Mouse (Mus musculus): ENCODE data around the gene Ckmt1.
A peak's percentile ranks its signal among the peaks of the same experiment; 100 is the strongest.
"Not testable (repeated sequence)": the region's sequence is repeated elsewhere in the genome, so short reads cannot be mapped to it uniquely, and the experiment has no call there.

Ckmt1 gene

DNA sequence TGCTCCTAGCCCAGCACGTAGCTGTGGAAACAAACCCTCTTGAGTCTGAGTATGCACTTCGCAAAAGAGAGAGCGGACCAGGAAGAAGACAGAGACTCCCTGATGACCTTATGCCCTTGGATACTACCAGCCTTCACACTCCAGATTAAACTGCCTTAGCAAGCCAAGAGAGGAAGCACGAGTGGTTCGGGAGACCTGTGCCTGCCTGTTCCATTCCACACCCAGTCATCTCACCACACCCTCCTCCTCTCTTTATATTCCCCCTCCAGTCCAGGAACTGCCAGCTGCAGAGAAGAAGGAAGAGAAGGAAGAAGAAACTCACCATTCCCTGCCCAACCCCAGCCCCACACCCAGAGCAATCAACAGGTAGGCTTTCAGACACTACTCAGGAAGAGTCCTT is at the start of gene Ckmt1:
TSS of gene Ckmt1 (plus strand) at position 221 of the 400 bp plus-strand sequence.
- DNase-seq (ENCODE audit: low read depth, low spot score): no peak

DNA sequence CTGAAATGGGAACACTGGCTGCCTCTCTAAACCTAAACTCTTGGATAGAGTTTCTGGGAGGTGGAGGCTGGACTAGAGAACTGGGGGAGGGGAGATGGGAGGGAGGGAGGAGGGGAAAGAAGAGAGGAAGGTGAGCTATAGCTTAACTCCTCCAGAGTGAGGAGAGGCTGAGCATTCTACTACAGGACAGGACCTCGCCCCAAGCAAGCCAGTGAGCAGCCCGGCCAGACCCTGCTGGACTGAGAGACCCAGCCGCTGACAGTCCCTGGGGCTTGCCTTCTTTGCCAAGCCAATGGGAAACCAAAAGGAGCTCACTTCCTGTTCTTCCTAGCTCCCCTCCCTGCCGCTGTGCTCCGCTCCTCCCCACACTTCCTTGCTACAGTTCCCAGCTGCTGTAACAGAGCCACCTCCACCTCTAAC is 48.5 kb upstream of the Ckmt1 start:
- DNase-seq (ENCODE audit: low read depth, low spot score): peak; percentile 68

DNA sequence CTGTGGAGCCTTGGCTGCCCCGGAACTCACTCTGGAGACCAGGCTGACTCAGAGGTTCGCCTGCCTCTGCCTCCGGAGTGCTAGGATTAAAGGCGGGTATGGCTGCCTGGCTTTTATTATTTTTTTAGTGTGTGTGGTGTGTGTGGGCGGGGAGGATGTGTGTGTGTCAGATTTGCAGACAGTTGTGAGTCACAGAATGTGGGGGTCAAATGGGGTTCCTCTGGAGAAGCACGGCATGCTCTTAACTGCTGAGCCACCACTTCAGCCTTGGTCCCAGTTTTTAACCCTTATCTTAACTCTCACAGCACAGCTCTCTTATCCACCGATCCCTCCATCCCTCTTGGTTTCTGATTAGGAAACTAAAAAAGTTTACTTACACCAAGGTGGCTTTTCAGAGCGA is 41.2 kb upstream of the Ckmt1 start:
- peak; percentile 66 for DNase-seq (ENCODE audit: low read depth, low spot score)

DNA sequence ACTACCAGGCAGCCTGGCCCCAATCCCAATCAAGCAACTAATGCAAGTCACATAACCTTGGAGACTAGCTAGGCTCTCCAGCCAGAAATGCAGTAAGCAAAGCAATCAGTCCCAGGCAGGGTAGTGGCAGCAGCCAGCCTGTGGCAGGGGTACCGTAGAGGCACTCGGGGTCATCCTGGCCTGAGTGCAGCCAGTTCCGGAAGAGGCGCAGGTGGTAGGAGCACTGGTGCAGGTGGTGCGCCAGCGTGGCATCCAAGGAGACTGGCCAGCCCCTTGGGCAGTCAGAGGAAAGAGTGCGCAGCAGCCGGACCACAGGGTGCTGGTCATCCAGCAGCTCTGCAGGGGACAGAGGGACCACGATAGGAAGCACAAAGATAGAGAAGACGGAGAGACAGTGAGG is 34.5 kb upstream of the Ckmt1 start:
- DNase-seq (ENCODE audit: low read depth, low spot score): peak; percentile 93

DNA sequence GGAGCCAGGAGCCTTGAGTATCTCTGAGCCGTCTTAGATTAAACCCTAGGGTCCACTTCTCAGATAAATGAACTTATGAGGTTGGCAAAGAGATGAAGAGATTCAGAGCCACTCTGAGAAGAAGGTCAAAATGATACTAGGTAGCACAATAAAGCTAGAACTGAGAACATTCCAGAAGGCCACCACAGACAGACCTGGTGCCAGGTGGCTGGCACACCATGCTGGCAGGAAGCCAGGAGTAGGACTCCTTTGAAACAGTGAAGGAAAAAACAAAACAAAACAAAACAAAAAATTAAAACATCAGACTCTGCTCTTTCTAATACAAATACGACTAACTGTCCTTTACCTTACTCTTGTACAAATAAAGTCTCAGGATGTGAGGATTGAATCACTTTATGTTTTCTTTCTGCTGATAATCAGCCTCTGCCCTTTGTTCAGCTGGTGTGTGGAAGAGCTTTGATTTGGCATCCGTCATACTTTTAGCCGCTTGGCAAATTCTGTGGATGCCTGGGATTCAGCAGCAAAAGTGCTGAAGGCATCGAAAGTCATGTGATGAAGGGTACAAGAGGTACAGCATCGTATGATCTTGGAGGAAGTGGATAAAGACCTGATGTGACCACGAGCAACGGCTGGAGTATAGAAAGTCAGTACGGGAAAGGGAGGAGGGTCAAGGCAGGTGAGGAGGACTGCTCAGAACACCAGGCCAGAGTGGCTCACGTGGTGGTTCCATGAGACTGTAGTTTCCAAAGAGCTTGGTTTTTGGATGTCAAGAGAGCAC is 33.6 kb upstream of the Ckmt1 start:
- DNase-seq (ENCODE audit: low read depth, low spot score): peak; percentile 89

DNA sequence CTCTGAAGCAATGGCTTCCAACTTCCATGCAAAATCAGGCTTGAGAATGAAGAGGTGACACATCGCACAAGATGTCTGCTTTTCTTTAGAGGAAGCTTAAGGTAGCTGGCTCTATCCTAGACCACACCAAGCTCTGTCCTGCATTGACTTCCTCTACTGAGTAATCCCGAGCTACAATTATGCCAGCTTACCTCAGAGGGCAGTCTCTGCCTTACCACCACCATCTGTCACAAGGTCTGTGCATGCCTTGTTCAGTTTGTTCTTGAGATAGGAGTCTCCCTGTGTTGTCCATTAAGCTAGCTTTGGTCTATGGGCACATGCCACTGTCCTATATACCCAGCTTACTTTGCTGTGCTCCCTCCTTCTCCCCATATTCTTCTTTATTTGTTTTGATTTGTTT is 28.0 kb upstream of the Ckmt1 start:
- peak; percentile 95 for DNase-seq (ENCODE audit: low read depth, low spot score)

DNA sequence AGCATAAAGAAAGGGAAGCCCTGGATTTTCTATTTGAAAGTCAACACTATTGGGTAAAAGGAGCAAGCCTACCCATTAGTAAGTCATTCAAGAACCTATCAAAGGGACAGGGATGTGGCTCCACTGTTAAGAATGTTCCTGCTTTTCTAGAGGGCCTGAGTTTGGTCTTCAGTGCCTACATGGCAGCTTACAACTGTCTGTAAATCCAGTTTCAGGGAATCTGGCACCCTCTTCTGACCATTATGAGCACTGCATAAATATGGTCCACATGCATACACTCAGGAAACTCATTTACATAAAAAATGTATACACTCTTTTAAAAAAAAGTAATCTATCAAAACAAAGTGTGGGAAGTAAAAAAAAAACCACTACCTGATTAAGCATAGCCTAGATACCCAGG is 18.5 kb upstream of the Ckmt1 start:
- no peak for DNase-seq (ENCODE audit: low read depth, low spot score)

DNA sequence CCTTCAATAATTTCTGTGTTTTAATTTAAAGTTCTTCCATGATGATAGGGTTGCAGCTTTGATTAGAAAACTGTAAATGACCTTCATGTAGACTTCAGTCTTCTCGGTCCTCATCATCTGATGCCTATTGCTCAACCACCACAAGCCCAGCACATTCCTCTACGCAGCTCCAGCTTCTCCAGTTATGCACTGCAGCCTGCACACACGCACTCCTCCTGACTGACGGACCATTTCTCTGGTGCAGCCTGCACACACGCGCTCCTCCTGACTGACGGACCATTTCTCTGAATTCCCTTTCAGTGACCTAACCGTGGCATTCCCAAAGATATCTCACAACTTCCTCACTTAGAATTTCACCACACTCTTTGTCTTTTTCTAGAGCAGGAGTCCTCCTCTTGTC is 4.4 kb upstream of the Ckmt1 start:
- DNase-seq (ENCODE audit: low read depth, low spot score): no peak

DNA sequence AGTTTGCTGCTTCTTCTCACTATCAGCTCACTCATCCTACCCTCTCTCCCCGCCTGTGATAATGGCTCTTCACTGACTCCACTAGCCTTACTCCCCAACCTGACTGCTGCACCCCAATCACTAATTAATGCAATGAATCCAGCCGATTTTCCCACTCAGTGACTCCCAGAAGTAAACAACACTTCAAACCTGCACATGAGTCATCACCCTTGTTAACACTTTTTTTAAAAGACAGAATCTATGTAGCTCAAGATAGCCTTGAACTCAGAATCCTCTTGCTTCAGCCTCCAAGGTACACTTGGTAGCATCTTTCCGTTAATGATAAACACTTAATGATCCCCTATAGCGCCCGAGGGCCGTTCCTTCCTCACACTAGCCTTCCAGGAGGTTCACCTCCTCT is 3.1 kb upstream of the Ckmt1 start:
- peak; percentile 54 for DNase-seq (ENCODE audit: low read depth, low spot score)

DNA sequence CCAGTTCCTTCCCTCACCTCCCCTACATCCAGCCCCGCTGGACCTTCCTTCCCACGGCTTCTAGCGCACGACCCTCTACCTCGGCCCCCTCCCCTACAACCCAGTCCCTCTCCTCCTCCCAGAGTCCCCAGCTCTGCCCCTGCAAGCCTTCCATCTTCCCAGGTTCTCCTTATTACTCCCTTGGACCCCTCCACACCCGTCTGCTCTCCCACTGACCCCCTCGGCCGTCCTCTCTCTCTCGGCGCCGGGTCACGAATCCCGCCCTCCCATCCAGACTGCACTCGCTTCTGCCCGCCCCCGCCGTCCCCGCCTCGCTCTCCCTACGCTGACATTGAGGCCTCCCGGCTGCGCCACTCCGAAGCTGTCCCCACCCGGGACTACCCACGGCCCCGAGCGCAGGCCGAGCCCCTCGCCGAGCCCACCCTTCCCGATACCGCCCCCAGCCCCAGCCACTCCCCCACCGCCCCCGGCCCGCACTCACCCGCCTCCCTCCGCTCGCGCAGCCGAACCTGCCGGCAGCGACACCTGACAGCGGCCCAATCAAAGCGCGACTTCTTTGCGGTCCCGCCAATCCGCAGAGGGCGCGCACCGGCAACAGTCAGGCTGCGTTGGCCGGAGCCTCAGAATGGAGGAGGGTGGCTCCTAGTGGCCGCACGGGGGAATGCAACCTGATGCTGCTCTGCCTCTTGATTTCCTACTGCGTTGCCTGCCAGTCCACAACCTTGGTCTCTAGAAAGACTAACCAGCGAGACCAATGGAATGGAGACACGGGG is 2.5 kb upstream of the Ckmt1 start, which contains the start of gene Ppip5k1:
TSS of gene Ppip5k1 (minus strand) at position 577 of the 773 bp plus-strand sequence.
- peak; percentile 99 for DNase-seq (ENCODE audit: low read depth, low spot score)

DNA sequence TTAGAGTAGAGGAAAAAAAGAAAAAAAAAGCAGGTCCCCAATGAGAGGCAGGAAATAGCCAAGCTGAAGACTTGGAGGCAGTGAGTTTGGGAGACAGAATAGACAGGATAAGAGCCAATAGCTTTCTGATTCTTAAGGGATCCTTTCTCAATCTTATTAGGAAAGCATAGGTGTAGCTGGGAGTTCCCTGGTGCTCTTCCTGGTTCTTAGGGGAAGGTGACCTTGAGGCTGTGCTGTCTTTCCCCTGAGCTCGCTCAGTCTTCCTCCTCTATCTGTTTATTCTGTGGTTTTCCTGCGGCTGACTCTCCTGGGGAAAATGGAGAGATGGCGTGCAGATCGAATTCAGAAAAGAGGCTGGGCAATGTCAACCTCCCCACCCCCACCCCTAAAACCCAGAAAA is 447 bp downstream of the Ckmt1 start:
- DNase-seq (ENCODE audit: low read depth, low spot score): no peak

DNA sequence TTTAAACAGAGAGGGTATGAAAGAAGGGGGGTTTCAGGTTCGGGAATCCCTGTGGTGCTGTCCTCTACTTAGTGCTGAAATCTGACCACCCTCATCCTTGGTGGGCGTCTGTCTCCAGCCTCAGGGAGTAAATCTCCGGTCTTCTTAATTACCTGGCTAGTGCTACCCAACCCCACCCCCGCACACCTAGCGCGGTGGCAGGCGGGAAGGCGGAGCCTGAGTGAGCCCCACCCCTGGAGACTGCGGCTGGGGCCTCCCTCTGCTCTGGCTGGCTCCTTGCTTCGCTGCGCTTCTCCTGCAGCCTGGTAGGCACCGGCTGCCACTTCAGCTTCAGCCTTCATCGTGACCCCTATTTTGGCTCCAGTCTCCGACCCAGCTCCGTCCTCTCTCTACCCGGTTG is 867 bp downstream of the Ckmt1 start:
- peak; percentile 96 for DNase-seq (ENCODE audit: low read depth, low spot score)

DNA sequence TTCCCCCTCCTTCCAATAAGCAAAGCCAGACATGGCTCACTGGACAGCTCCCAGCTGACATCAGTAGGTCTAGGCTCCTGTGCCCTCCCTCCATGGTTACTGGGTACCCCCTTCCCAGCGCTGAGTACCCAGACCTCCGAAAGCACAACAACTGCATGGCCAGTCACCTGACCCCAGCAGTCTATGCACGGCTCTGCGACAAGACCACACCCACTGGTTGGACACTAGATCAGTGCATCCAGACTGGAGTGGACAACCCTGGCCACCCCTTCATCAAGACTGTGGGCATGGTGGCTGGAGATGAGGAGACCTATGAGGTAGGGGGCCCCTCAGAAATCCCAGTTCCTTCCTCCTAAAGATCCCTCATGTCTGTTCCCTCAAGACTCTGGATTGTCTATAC is 1.9 kb downstream of the Ckmt1 start:
- no peak for DNase-seq (ENCODE audit: low read depth, low spot score)

DNA sequence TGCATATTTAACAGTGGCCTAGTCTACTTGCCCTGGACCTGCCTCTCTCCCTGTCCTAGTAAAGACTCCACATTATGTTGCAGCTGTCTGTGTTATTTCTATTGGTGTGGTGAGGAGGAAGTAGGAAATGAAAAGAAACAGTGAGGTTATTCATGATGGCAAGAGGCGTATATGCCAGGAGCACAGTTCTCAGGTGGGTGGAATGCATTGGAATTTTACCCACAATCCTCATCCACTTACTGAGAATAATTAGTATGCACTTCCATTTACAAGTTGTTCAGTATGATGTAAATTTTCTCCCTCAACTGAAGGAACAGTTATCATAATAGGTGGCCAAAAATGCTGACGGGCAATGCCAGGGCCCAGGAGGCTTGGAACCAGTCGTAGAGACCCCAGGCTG is 6.1 kb downstream of the Ckmt1 start:
- DNase-seq (ENCODE audit: low read depth, low spot score): peak; percentile 68

DNA sequence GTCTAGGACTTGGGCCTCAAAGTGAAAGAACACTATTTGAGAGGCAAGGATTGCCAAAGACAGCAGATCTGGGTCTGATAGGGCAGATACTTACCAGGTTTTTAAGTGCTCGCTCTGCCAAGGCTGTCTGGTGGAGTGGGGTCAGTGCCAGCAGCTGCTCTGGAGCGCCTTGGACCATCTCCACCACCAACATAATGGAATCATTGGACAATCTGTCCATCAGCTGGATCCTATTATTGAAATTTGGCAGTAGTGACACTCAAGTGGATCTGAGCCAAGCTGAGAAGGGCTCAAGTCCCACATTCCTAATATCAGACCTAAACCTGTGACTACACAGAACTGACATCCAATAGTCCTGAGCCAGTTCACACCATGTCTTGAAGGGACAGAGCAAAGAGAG is 11.3 kb downstream of the Ckmt1 start:
- peak; percentile 74 for DNase-seq (ENCODE audit: low read depth, low spot score)

DNA sequence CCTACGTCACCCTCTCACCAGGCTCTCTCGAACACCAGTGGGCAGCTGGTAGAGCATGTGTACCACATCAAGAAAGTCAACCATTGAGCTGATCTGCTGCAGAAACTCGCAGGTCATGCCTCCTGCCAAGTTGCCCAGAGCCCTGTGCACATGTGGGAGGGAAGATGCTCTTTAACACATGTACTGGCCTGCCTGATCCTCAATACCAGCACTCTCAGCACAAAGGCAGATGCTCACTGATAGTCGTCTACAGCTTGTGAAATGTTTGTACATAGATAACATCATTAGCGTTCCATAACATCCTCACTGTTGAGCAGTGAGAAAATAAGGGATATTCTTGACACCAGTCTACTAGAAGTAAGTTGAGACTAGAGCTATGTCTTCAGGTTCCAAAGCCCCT is 13.4 kb downstream of the Ckmt1 start:
- no peak for DNase-seq (ENCODE audit: low read depth, low spot score)

DNA sequence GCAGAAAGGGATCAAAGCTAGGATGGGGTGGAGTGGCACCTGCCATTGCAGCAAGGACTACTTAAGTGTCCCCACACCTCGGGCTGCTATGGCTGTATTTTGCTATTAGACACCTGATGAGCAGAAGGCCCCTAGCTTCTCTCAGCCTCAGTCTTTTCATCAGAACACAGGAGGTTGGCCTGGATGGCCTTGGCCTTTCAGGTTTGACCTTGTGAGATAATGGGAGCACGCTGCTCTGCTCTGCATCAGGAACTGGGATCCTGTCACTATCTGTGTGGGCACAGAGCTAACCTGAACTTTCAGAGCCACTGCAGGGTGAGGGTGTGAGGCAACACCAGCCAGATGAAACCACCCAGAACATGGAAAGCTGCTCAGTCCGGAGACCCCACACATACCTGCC is 14.8 kb downstream of the Ckmt1 start:
- DNase-seq (ENCODE audit: low read depth, low spot score): no peak

DNA sequence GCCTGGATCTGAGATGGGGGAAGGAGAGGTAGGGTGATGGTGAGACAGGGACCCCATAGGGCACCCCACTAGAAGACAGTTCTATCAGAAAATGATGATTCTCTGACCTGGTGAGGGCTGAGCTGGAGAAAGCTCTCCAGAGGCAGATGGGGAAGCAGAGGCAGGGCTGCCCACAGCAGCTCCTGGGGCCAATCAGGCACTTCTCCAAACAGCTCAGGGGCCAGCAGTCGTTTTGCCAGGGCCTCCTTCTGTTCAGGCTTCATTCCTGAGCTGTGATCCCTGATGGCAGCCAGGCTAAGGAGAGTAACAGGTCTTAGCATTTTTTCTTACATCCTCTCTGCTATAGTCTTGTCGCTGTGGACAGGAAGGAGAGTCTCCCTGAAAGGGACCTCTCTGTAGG is 17.3 kb downstream of the Ckmt1 start:
- no peak for DNase-seq (ENCODE audit: low read depth, low spot score)

DNA sequence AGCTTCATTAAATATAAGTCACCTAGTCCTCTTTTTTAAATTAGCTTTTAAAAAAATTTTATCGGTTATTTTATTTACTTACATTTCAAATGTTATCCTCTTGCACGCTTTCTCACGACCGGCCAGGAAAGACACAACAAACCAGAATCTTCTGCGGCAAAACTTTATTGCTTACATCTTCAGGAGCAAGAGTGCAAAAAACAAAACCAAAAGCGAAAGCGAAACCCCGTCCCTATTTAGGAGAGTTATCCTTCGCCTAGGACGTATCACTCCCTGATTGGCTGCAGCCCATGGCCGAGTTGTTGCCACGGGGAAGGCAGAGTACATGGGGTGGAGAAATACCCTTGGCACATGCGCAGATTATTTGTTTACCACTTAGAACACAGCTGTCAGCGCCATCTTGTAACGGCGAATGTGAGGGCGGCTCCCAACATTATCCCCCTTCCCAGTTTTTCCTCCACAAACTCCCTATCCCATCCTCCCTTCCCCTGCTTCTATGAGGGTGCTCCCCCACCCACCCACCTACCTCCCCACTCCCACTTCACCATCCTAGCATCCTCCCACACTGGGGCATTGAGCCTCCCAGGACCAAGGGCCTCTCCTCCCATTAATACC is 29.6 kb downstream of the Ckmt1 start, which contains the start of gene Strc:
TSS of gene Strc (minus strand) at position 208 of the 615 bp plus-strand sequence.
- not testable (repeated sequence) for DNase-seq (ENCODE audit: low read depth, low spot score)

DNA sequence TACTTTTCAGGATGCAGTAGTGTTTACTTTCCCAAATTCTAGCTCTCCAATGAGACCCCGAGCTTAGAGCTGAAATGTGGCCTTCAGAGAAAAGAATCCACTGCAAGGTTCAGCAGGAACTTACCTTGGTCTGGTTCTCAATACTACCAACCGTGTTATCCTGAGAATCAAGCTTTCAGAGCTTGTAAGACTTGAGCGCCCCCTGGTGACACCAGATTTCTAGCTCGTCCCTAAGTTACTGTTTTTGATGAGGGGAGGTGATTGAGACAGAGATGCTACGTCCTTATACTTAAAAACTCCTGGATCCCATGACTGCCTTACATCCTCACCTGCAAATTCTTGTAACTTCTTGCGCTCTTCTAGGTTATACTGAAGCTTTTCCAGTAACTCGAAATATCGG is 39.1 kb downstream of the Ckmt1 start:
- peak; percentile 95 for DNase-seq (ENCODE audit: low read depth, low spot score)

DNA sequence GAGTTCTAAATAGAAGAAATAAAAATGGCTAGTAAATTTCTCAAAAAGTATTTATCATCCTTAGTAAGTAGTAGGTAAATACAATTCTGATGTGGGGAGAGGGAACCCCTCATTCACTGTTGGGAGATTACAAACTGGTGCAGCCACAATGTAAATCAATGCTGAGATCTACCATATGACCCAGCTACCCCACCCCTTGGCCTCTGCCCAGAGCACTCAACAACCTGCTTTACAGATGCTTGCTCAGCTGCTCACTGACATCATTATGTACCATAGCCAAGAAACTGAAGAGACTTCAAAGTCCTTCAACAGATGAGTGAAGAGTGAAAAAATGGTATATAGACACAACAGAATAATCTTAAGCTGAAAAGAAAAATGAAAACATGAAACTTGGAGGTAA is 45.8 kb downstream of the Ckmt1 start:
- no peak for DNase-seq (ENCODE audit: low read depth, low spot score)

DNA sequence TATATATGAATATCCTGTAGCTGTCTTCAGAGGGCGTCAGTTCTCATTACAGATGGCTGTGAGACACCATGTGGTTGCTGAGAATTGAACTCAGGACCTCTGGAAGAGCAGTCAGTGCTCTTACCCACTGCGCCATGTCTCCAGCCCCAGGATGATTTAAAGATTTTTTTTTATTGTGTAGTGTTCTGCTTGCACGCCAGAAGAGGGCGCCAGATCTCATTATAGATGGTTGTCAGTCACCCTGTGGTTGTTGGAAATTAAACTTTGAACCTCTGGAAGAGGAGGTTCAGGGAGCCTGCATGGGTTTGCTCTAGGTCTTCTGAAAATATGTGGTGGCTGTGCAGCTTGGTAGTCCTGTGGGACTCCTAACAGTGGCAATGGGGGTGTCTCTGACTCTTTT is 50.6 kb downstream of the Ckmt1 start:
- peak; percentile 57 for DNase-seq (ENCODE audit: low read depth, low spot score)

All from brain, adult 2 months (tissue).